Mouse (Mus musculus) intestine, embryonic 14.5 days (tissue): Measurements from ENCODE around the gene Lef1. TPM values are rescaled to one million over a fixed set of nuclear protein-coding genes. Genes with fewer than 3 reads are reported as not detected.

ENCODE experiments used
- ATAC-seq: fragments of 200-750 bp; cut with Nextera tagmentation; replicated peaks from 2 replicates; pipeline ENCODE4 v1.8.0; 2017; ENCODE audit warnings: low read depth, moderate number of reproducible peaks, moderate TSS enrichment, moderate library complexity; ENCODE audit not compliant: low FRiP score, low TSS enrichment
- DNase-seq: peaks from one replicate; pipeline ENCODE4 v3.0.0-alpha.2; 2018; ENCODE audit warnings: low spot score
- H3K27ac ChIP-seq: fragments of 300-500 bp; sonication (generic); 2 replicates; pipeline ENCODE4 v1.5.1; 2014; ENCODE audit warnings: low read depth, mild to moderate bottlenecking, control low read depth
- H3K27me3 ChIP-seq: fragments of 300-500 bp; sonication (generic); replicated peaks from 2 replicates; pipeline ENCODE4 v1.6.1; 2014; ENCODE audit warnings: low read length, control low read depth; ENCODE audit not compliant: control insufficient read depth, insufficient read depth
- H3K36me3 ChIP-seq: fragments of 300-500 bp; sonication (generic); 2 replicates; pipeline ENCODE4 v1.6.1; 2014; ENCODE audit warnings: low read length, control low read depth; ENCODE audit not compliant: control insufficient read depth, insufficient read depth
- H3K4me1 ChIP-seq: fragments of 300-500 bp; sonication (generic); replicated peaks from 2 replicates; pipeline ENCODE4 v1.6.1; 2014; ENCODE audit warnings: low read length, control low read depth, mixed read lengths; ENCODE audit not compliant: control insufficient read depth, insufficient read depth
- H3K4me2 ChIP-seq: fragments of 300-500 bp; sonication (generic); 2 replicates; pipeline ENCODE4 v1.6.1; 2014; ENCODE audit warnings: low read length
- H3K4me3 ChIP-seq: fragments of 300-500 bp; sonication (generic); 2 replicates; pipeline ENCODE4 v1.5.1; 2014; ENCODE audit warnings: low read depth, low read length, control low read depth, mixed read lengths
- H3K9ac ChIP-seq: fragments of 300-500 bp; sonication (generic); 2 replicates; pipeline ENCODE4 v1.6.1; 2014; ENCODE audit warnings: mild to moderate bottlenecking, low read length
- H3K9me3 ChIP-seq: fragments of 300-500 bp; sonication (generic); 2 replicates; pipeline ENCODE4 v1.6.1; 2016; ENCODE audit warnings: low read length, control low read depth; ENCODE audit not compliant: control insufficient read depth
- WGBS: fragments of 180-500 bp; shearing (Covaris S2); extraction: QIAGEN DNeasy Blood & Tissue Kit; methylation state at CpG from one replicate; pipeline ENCODE4 v1.1.7; 2014; 5-methylcytosine and 5-hydroxymethylcytosine counted together
- polyA plus RNA-seq: library from polyadenylated mRNA; unstranded; fragments of >200 nt; fragmentation: Nextera tagmentation; extraction: Ambion mirVana; gene quantifications from 2 replicates; pipeline ENCODE4 v1.2.1, GENCODE M21; 2014

Gene Lef1
- polyA plus RNA-seq, 1 experiment from 2014 or later = 0.69 TPM

GRCm38 (mm10) chr3:131123501-131123900 is 13.2 kb downstream of the Lef1 start:
- no peak overlapping the region for H3K4me2 ChIP-seq
- H3K27me3 ChIP-seq = 0 out of 2 replicates have a peak, but pooled peaks cover 3% of the 10 kb centered on the region
- H3K4me1 ChIP-seq = no peaks in the 10 kb centered on the region
- no peak overlapping the region for H3K4me3 ChIP-seq
- no peaks in the 10 kb centered on the region for H3K9me3 ChIP-seq
- H3K27ac ChIP-seq = no peak overlapping the region
- ATAC-seq (no peak), DNase-seq (no peak)
- H3K9ac ChIP-seq = no peak overlapping the region
- H3K36me3 ChIP-seq = no peaks in the 10 kb centered on the region
- 89% methylated on average over 6 of the region's 6 CpGs for WGBS

DNA sequence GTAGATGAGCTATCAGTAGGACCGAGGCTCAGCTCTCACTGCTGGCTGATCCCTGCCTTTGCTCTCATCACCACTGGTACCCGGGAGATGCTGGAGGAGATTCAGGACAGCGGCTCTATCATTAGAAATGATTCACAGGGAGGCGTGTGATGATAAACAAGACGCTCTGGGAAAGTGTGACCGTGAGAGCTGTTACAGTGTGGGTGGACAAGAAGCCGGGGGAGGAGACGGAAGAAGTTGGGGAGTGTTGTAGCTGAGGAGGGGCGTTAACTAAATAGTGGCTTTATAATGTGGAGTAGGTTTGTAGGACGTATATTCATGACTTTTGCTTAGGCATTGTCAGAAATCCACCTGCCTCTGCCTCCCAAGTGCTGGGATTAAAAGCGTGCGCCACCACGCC is 15.6 kb downstream of the Lef1 start:
- ATAC-seq = no peak
- no peak overlapping the region for H3K27ac ChIP-seq
- WGBS = 93% methylated on average over 13 of the region's 13 CpGs

GRCm38 (mm10) chr3:131126438-131126837 is 16.2 kb downstream of the Lef1 start:
- Histone ChIP-seq H3K27me3 (no peaks in the 10 kb centered on the region), H3K27ac (no peak overlapping the region), H3K9me3 (no peaks in the 10 kb centered on the region), H3K4me1 (no peaks in the 10 kb centered on the region), H3K4me3 (no peak overlapping the region), H3K9ac (no peak overlapping the region), H3K36me3 (no peaks in the 10 kb centered on the region), H3K4me2 (no peak overlapping the region)
- no peak for ATAC-seq
- DNase-seq = no peak
- 86% methylated on average over 4 of the region's 4 CpGs for WGBS

More for the DNA sequence above, 15.6 kb downstream of the Lef1 start:
- no peak overlapping the region for H3K4me2 ChIP-seq
- no peaks in the 10 kb centered on the region for H3K36me3 ChIP-seq
- DNase-seq = no peak
- no peaks in the 10 kb centered on the region for H3K4me1 ChIP-seq
- H3K9ac ChIP-seq = no peak overlapping the region
- H3K27me3 ChIP-seq = no peaks in the 10 kb centered on the region
- H3K4me3 ChIP-seq = no peak overlapping the region
- H3K9me3 ChIP-seq = no peaks in the 10 kb centered on the region

DNA sequence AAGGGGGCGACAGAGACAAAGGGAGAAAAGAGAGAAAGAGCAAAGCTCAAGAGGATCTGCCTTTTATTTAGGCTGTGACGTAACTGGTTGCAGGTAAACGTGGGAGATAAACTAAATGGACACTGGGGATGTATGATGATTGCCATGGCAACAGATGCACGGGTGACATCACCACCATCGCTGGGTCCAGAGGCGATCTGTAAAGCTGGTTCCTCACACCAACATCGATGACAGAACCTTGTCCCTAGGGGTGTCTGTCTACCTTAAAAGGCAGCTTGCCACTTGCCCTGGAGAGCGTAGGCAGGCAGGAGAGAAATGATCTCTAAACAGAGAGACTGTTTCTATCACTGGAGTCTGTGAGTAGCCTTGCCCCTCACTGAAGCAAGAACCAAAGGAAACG is 23.7 kb downstream of the Lef1 start:
- Histone ChIP-seq H3K36me3 (no peaks in the 10 kb centered on the region), H3K9ac (no peak overlapping the region), H3K4me1 (no peaks in the 10 kb centered on the region), H3K4me2 (no peak overlapping the region), H3K27me3 (no peaks in the 10 kb centered on the region), H3K4me3 (no peak overlapping the region), H3K9me3 (no peaks in the 10 kb centered on the region), H3K27ac (no peak overlapping the region)
- no peak for DNase-seq
- WGBS = 66% methylated on average over 9 of the region's 9 CpGs
- no peak for ATAC-seq

- no peaks in the 10 kb centered on the region for H3K9me3 ChIP-seq
- no peak for ATAC-seq
- H3K27ac ChIP-seq = no peak overlapping the region
- H3K4me2 ChIP-seq = no peak overlapping the region
- H3K9ac ChIP-seq = no peak overlapping the region
- H3K36me3 ChIP-seq = no peaks in the 10 kb centered on the region
- DNase-seq = no peak
- WGBS = 65% methylated on average over 9 of the region's 9 CpGs
- 0 out of 2 replicates have a peak, but pooled peaks cover 4% of the 10 kb centered on the region for H3K4me1 ChIP-seq
- no peak overlapping the region for H3K4me3 ChIP-seq
- H3K27me3 ChIP-seq = no peaks in the 10 kb centered on the region
Observed at GRCm38 (mm10) chr3:131135434-131135833, 25.2 kb downstream of the Lef1 start.

- WGBS = 34% methylated on average over 8 of the region's 8 CpGs
- 0 out of 2 replicates have a peak, but pooled peaks cover 4% of the 10 kb centered on the region for H3K4me1 ChIP-seq
- no peaks in the 10 kb centered on the region for H3K36me3 ChIP-seq
- H3K9me3 ChIP-seq = no peaks in the 10 kb centered on the region
- H3K4me2 ChIP-seq = no peak overlapping the region
- DNase-seq (no peak), ATAC-seq (no peak)
- H3K4me3 ChIP-seq = no peak overlapping the region
- no peak overlapping the region for H3K27ac ChIP-seq
- H3K27me3 ChIP-seq = no peaks in the 10 kb centered on the region
- no peak overlapping the region for H3K9ac ChIP-seq
Observed at GRCm38 (mm10) chr3:131136455-131136854, 26.2 kb downstream of the Lef1 start.

- Histone ChIP-seq H3K9me3 (no peaks in the 10 kb centered on the region), H3K27me3 (no peaks in the 10 kb centered on the region), H3K4me3 (no peak overlapping the region), H3K36me3 (no peaks in the 10 kb centered on the region), H3K27ac (no peak overlapping the region), H3K9ac (no peak overlapping the region), H3K4me1 (0 out of 2 replicates have a peak, but pooled peaks cover 4% of the 10 kb centered on the region), H3K4me2 (no peak overlapping the region)
- WGBS = 68% methylated on average over 18 of the region's 18 CpGs
- no peak for ATAC-seq
- DNase-seq = no peak
Observed at GRCm38 (mm10) chr3:131137119-131137781, 27.0 kb downstream of the Lef1 start.

- H3K4me3 ChIP-seq = no peak overlapping the region
- H3K9ac ChIP-seq = no peak overlapping the region
- no peak overlapping the region for H3K4me2 ChIP-seq
- DNase-seq (no peak), ATAC-seq (no peak)
- no peak overlapping the region for H3K27ac ChIP-seq
- 0 out of 2 replicates have a peak, but pooled peaks cover 2% of the 10 kb centered on the region for H3K27me3 ChIP-seq
- H3K9me3 ChIP-seq = no peaks in the 10 kb centered on the region
- H3K4me1 ChIP-seq = 0 out of 2 replicates have a peak, but pooled peaks cover 4% of the 10 kb centered on the region
- H3K36me3 ChIP-seq = no peaks in the 10 kb centered on the region
- WGBS = 84% methylated on average over 9 of the region's 9 CpGs
Observed at GRCm38 (mm10) chr3:131138224-131138623, 28.0 kb downstream of the Lef1 start.

GRCm38 (mm10) chr3:131138797-131139196 is 28.5 kb downstream of the Lef1 start:
- Histone ChIP-seq H3K4me2 (no peak overlapping the region), H3K27me3 (0 out of 2 replicates have a peak, but pooled peaks cover 3% of the 10 kb centered on the region), H3K9ac (no peak overlapping the region), H3K4me3 (no peak overlapping the region), H3K36me3 (no peaks in the 10 kb centered on the region), H3K9me3 (no peaks in the 10 kb centered on the region), H3K27ac (no peak overlapping the region), H3K4me1 (0 out of 2 replicates have a peak, but pooled peaks cover 4% of the 10 kb centered on the region)
- no peak for DNase-seq
- WGBS = 84% methylated on average over 8 of the region's 8 CpGs
- ATAC-seq = no peak
